Mouse (Mus musculus) lung, adult 2 months (tissue): ENCODE data around the gene Nanos1.

Experiments
- CTCF ChIP-seq: fragments of 200-500 bp; IDR thresholded peaks from 2 replicates; pipeline ENCODE4 v1.5.1; 2011; ENCODE audit warnings: mild to moderate bottlenecking, low read length, control low read depth; ENCODE audit not compliant: insufficient read depth
- POLR2A ChIP-seq: fragments of 200-500 bp; IDR thresholded peaks from 2 replicates; pipeline ENCODE4 v1.6.1; 2011; ENCODE audit warnings: low read depth, mild to moderate bottlenecking, control low read depth, low read length, borderline replicate concordance; ENCODE audit errors: extremely low read depth

DNA sequence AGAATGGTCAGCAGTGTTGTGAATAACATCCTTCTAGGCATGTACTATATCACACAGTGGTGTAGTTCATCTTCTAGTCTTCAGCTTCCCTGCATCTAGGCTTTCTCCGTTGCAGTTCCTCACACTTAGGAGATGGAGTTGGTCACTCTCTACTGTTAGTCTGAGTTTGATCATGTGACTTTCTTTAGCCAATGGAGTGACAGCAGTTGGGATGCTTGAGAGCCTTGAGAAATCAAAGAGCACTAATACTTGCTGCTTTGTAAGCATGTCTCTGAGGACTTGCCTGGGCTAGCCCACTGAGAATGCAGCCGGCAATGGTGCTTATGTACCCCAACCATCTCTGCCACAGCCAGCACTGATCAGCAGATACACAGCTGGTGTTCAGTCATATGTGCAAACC, 43.2 kb upstream of the Nanos1 start:
- TF ChIP-seq CTCF = no peak
- TF ChIP-seq POLR2A = no peak
